Mouse (Mus musculus): ENCODE measurements around the gene Rnpep. TPM values are rescaled to one million over a fixed set of nuclear protein-coding genes. Genes with fewer than 3 reads are reported as not detected.

Rnpep gene
- total and polyA plus RNA-seq, 3 experiments, result 72.6 to 118 (median 73.8) TPM

GRCm38 (mm10) chr1:135227339-135227950 is 56.4 kb downstream of the Rnpep start:
- in situ Hi-C loops (cut with MboI; ENCODE audit: low pct_ligation_motif_present, low pct_unique_long_range_greater_than_20kb, low sequenced_read_pairs) (no loop called here), dilution Hi-C loops (cut with MboI; ENCODE audit: extremely low pct_ligation_motif_present, extremely low pct_unique_long_range_greater_than_20kb, low sequenced_read_pairs) (no loop called here)
- H3K9ac ChIP-seq (ENCODE audit: insufficient read depth, low read depth), result no peak overlapping the region
- DNase-seq (ENCODE audit: extremely low read depth), result no peak
- H3K9me3 ChIP-seq (replicated peaks; ENCODE audit: low read length), result peaks cover under 1% of the 10 kb centered on the region
- H3K27ac ChIP-seq (ENCODE audit: insufficient read depth, low read depth), result no peak overlapping the region
- no peaks in the 10 kb centered on the region for H3K79me2 ChIP-seq (replicated peaks; ENCODE audit: control insufficient read depth, extremely low read depth, insufficient read depth, poor library complexity, severe bottlenecking)
- no peaks in the 10 kb centered on the region for H3K36me3 ChIP-seq (replicated peaks in 1 of 2; ENCODE audit: control insufficient read depth in 1 of 2, insufficient read depth in 1 of 2, low read length in 1 of 2)
- H3K4me1 ChIP-seq (ENCODE audit: control insufficient read depth in 1 of 2, insufficient read depth in 2 of 2), result peaks cover 14 to 40% of the 10 kb centered on the region in 2 experiments
- TF ChIP-seq TBP (conservative IDR thresholded peaks at IDR 0.05; ENCODE audit: low read depth, low read length) (no peak), UBTF (IDR thresholded peaks at IDR 0.05; ENCODE audit: low read depth, low read length) (no peak), SMC3 (IDR thresholded peaks at IDR 0.05; ENCODE audit: low read depth, low read length) (no peak), ZNF384 (IDR thresholded peaks at IDR 0.05; ENCODE audit: low read depth, low read length) (no peak), MAFK (IDR thresholded peaks at IDR 0.05; ENCODE audit: insufficient replicate concordance, low read length) (no peak), NRF1 (IDR thresholded peaks at IDR 0.05; ENCODE audit: low read depth, low read length) (no peak), JUN (IDR thresholded peaks at IDR 0.05; ENCODE audit: insufficient read depth, low read depth, low read length) (no peak), BHLHE40 (IDR thresholded peaks at IDR 0.05; ENCODE audit: low read depth, low read length) (no peak), CHD2 (IDR thresholded peaks at IDR 0.05; ENCODE audit: low read length) (no peak), MAX (IDR thresholded peaks at IDR 0.05; ENCODE audit: low read length) (no peak), POLR2AphosphoS2 (IDR thresholded peaks at IDR 0.05; ENCODE audit: low read depth, low read length) (no peak), MAZ (IDR thresholded peaks at IDR 0.05; ENCODE audit: low read depth, low read length) (no peak), TCF12 (IDR thresholded peaks at IDR 0.05; ENCODE audit: low read depth, low read length) (no peak), E2F4 (IDR thresholded peaks at IDR 0.05; ENCODE audit: insufficient replicate concordance, low read depth, low read length) (no peak), PAX5 (IDR thresholded peaks at IDR 0.05; ENCODE audit: low read length) (no peak), EP300 (IDR thresholded peaks at IDR 0.05; ENCODE audit: low read length) (no peak), GABPA (IDR thresholded peaks at IDR 0.05; ENCODE audit: insufficient replicate concordance, low read depth, low read length) (no peak), ZMIZ1 (IDR thresholded peaks at IDR 0.05; ENCODE audit: low read depth, low read length) (no peak)
- peaks cover 2% of the 10 kb centered on the region for H3K27me3 ChIP-seq (replicated peaks)
- no peak overlapping the region for H3K4me3 ChIP-seq (replicated peaks in 1 of 3; ENCODE audit: low read depth in 2 of 3, low read length in 2 of 3, poor library complexity in 1 of 3)
- no peak overlapping the region for H3K4me2 ChIP-seq (ENCODE audit: insufficient read depth, low read depth, poor library complexity, severe bottlenecking)

DNA sequence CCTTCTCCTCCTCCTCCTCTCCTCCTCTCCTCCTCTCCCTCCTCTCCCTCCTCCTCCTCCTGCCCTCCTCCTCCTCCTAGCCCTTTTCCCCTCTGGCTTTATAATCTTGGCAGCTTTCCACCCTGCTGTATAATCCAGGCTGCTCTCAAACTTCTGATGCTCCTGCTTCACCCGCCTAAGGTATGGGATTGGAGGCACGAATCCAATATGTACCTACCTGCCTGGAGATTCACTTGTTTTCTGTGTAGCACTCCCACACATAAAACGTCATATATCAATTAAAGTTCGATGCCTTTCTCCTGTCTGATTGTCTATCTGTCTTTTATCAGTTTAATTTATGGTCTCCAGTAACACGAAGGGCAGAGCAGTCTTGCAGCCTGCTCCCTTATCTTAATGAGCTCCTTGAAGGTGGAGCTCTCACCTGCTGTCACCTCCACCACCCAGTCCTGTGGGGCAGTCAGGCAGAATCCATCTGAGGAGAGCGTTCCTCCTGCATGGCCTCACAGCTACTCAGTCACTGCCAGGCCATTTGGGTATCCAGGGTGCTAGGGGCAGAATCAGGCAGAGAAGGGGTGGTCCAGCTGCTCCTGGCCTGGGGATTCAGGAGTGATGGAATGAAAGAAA is 58.8 kb downstream of the Rnpep start:
- no peaks in the 10 kb centered on the region for H3K36me3 ChIP-seq (replicated peaks in 1 of 2; ENCODE audit: control insufficient read depth in 1 of 2, insufficient read depth in 1 of 2, low read length in 1 of 2)
- dilution Hi-C loops (cut with MboI; ENCODE audit: extremely low pct_ligation_motif_present, extremely low pct_unique_long_range_greater_than_20kb, low sequenced_read_pairs), result no loop called here
- H3K27ac ChIP-seq (ENCODE audit: insufficient read depth, low read depth), result no peak overlapping the region
- TF ChIP-seq NELFE (IDR thresholded peaks at IDR 0.05; ENCODE audit: low read depth, low read length) (no peak), BHLHE40 (IDR thresholded peaks at IDR 0.05; ENCODE audit: low read depth, low read length) (no peak), JUN (IDR thresholded peaks at IDR 0.05; ENCODE audit: insufficient read depth, low read depth, low read length) (no peak), CHD1 (IDR thresholded peaks at IDR 0.05; ENCODE audit: low read depth, low read length) (no peak), GABPA (IDR thresholded peaks at IDR 0.05; ENCODE audit: insufficient replicate concordance, low read depth, low read length) (no peak), PAX5 (IDR thresholded peaks at IDR 0.05; ENCODE audit: low read length) (no peak), MAZ (IDR thresholded peaks at IDR 0.05; ENCODE audit: low read depth, low read length) (no peak), NRF1 (IDR thresholded peaks at IDR 0.05; ENCODE audit: low read depth, low read length) (no peak), TCF12 (IDR thresholded peaks at IDR 0.05; ENCODE audit: low read depth, low read length) (no peak), RAD21 (IDR thresholded peaks at IDR 0.05; ENCODE audit: low read depth, low read length) (no peak), CTCF (conservative IDR thresholded peaks at IDR 0.05 in 1 of 2, IDR thresholded peaks at IDR 0.05 in 1 of 2; ENCODE audit: low read depth in 2 of 2, low read length in 2 of 2) (no peak), SMC3 (IDR thresholded peaks at IDR 0.05; ENCODE audit: low read depth, low read length) (no peak)
- H3K4me3 ChIP-seq (replicated peaks in 1 of 3; ENCODE audit: low read depth in 2 of 3, low read length in 2 of 3, poor library complexity in 1 of 3), result no peak overlapping the region
- in situ Hi-C loops (cut with MboI; ENCODE audit: low pct_ligation_motif_present, low pct_unique_long_range_greater_than_20kb, low sequenced_read_pairs), result loop anchor here (5.0 kb wide), 1 partner anchor 43 kb away; no protein-coding TSS in a partner anchor
- H3K4me1 ChIP-seq (ENCODE audit: control insufficient read depth in 1 of 2, insufficient read depth in 2 of 2), result peaks cover 14 to 40% of the 10 kb centered on the region in 2 experiments
- H3K79me2 ChIP-seq (replicated peaks; ENCODE audit: control insufficient read depth, extremely low read depth, insufficient read depth, poor library complexity, severe bottlenecking), result no peaks in the 10 kb centered on the region
- H3K27me3 ChIP-seq (replicated peaks), result peaks cover 2% of the 10 kb centered on the region
- peaks cover 2% of the 10 kb centered on the region for H3K9me3 ChIP-seq (replicated peaks; ENCODE audit: low read length)
- H3K9ac ChIP-seq (ENCODE audit: insufficient read depth, low read depth), result no peak overlapping the region
- no peak overlapping the region for H3K4me2 ChIP-seq (ENCODE audit: insufficient read depth, low read depth, poor library complexity, severe bottlenecking)
- DNase-seq (ENCODE audit: extremely low read depth), result no peak

Data from CH12.LX (cell line).